Mouse (Mus musculus) limb, embryonic 11.5 days (tissue): ENCODE measurements around the gene Haus5. TPM values are rescaled to one million over a fixed set of nuclear protein-coding genes. Genes with fewer than 3 reads are reported as not detected.

Experiments used
- ATAC-seq: fragments of 200-750 bp; cut with Nextera tagmentation; 2 replicates; pipeline ENCODE4 v1.8.0; 2017; ENCODE audit warnings: low read depth; ENCODE audit not compliant: insufficient number of reproducible peaks, low FRiP score, low TSS enrichment
- DNase-seq: peaks from one replicate; pipeline ENCODE4 v3.0.0-alpha.2; 2015; ENCODE audit warnings: low spot score
- H3K27ac ChIP-seq: fragments of 300-500 bp; sonication (generic); replicated peaks from 2 replicates; pipeline ENCODE4 v1.5.1; 2014; ENCODE audit warnings: low read depth, mild to moderate bottlenecking, low read length
- H3K27me3 ChIP-seq: fragments of 300-500 bp; sonication (generic); 2 replicates; pipeline ENCODE4 v1.6.1; 2014; ENCODE audit warnings: mild to moderate bottlenecking, low read length, mixed read lengths; ENCODE audit not compliant: control insufficient read depth, insufficient read depth
- H3K36me3 ChIP-seq: fragments of 300-500 bp; sonication (generic); 2 replicates; pipeline ENCODE4 v1.6.1; 2014; ENCODE audit warnings: mild to moderate bottlenecking, low read length, moderate library complexity, mixed read lengths; ENCODE audit not compliant: control insufficient read depth, insufficient read depth
- H3K4me1 ChIP-seq: fragments of 300-500 bp; sonication (generic); 2 replicates; pipeline ENCODE4 v1.6.1; 2014; ENCODE audit warnings: low read length, mixed read lengths; ENCODE audit not compliant: control insufficient read depth, insufficient read depth
- H3K4me2 ChIP-seq: fragments of 300-500 bp; sonication (generic); 2 replicates; pipeline ENCODE4 v1.6.1; 2014; ENCODE audit warnings: low read depth, mild to moderate bottlenecking, moderate library complexity; ENCODE audit not compliant: severe bottlenecking
- H3K4me3 ChIP-seq: fragments of 300-500 bp; sonication (generic); 2 replicates; pipeline ENCODE4 v1.5.1; 2014; ENCODE audit warnings: low read depth, low read length
- H3K9ac ChIP-seq: fragments of 300-500 bp; sonication (generic); 2 replicates; pipeline ENCODE4 v1.6.1; 2014; ENCODE audit warnings: mild to moderate bottlenecking, low read length
- H3K9me3 ChIP-seq: fragments of 300-500 bp; sonication (generic); 2 replicates; pipeline ENCODE4 v1.6.1; 2016; ENCODE audit warnings: low read length; ENCODE audit not compliant: control insufficient read depth
- WGBS: fragments of 180-500 bp; shearing (Covaris S2); extraction: QIAGEN DNeasy Blood & Tissue Kit; methylation state at CpG from one replicate; pipeline ENCODE4 v1.1.7; 2014; 5-methylcytosine and 5-hydroxymethylcytosine counted together
- polyA plus RNA-seq: library from polyadenylated mRNA; unstranded; fragments of >200 nt; fragmentation: Nextera tagmentation; extraction: Ambion mirVana; gene quantifications from 2 replicates; pipeline ENCODE4 v1.2.1, GENCODE M21; 2014

Haus5 gene
- polyA plus RNA-seq, 1 experiment from 2014 or later, result 62.1 TPM

- peaks cover 13% of the 10 kb centered on the region for H3K36me3 ChIP-seq
- DNase-seq (no peak), ATAC-seq (peak; percentile 37; the same call in 1 of the 2 replicates)
- H3K4me3 ChIP-seq, result no peak overlapping the region
- H3K9me3 ChIP-seq, result no peaks in the 10 kb centered on the region
- no peaks in the 10 kb centered on the region for H3K4me1 ChIP-seq
- H3K9ac ChIP-seq, result no peak overlapping the region
- H3K4me2 ChIP-seq, result no peak overlapping the region
- 52% methylated on average over 5 of the region's 5 CpGs for WGBS
- no peaks in the 10 kb centered on the region for H3K27me3 ChIP-seq
- H3K27ac ChIP-seq, result no peak overlapping the region
These were observed 49.6 kb downstream of the Haus5 start for GRCm38 (mm10) chr7:30615049-30615760.

- H3K9ac ChIP-seq, result no peak overlapping the region
- no peak overlapping the region for H3K4me2 ChIP-seq
- H3K27ac ChIP-seq, result no peak overlapping the region
- ATAC-seq, result no peak
- H3K4me3 ChIP-seq, result no peak overlapping the region
- 82% methylated on average over 2 of the region's 2 CpGs for WGBS
- no peaks in the 10 kb centered on the region for H3K27me3 ChIP-seq
- DNase-seq, result no peak
- H3K4me1 ChIP-seq, result no peaks in the 10 kb centered on the region
- no peaks in the 10 kb centered on the region for H3K9me3 ChIP-seq
- H3K36me3 ChIP-seq, result peaks cover 12% of the 10 kb centered on the region
These were observed 50.3 kb downstream of the Haus5 start for GRCm38 (mm10) chr7:30614454-30614853.

GRCm38 (mm10) chr7:30613529-30614112 is 51.2 kb downstream of the Haus5 start:
- Histone ChIP-seq H3K9me3 (no peaks in the 10 kb centered on the region), H3K4me1 (no peaks in the 10 kb centered on the region), H3K27me3 (no peaks in the 10 kb centered on the region), H3K9ac (no peak overlapping the region), H3K4me3 (no peak overlapping the region), H3K36me3 (peaks cover 6% of the 10 kb centered on the region; the same call in 1 of the 2 replicates), H3K27ac (no peak overlapping the region), H3K4me2 (no peak overlapping the region)
- 25% methylated on average over 14 of the region's 14 CpGs for whole genome bisulfite sequencing
- peak; percentile 77 for DNase-seq
- ATAC-seq, result no peak

- no peak for ATAC-seq
- no peak within 1 kb of the TSS for H3K4me3 ChIP-seq
- H3K4me2 ChIP-seq, result no peak within 1 kb of the TSS
- H3K9me3 ChIP-seq, result no peaks in the 10 kb centered on the region
- 47% methylated on average over 8 of the region's 8 CpGs for WGBS
- no peak for DNase-seq
- H3K4me1 ChIP-seq, result no peaks in the 10 kb centered on the region
- no peak within 1 kb of the TSS for H3K27ac ChIP-seq
- no peak within 1 kb of the TSS for H3K9ac ChIP-seq
- no peaks in the 10 kb centered on the region for H3K27me3 ChIP-seq
- H3K36me3 ChIP-seq, result peaks cover 4% of the 10 kb centered on the region; the same call in 1 of the 2 replicates
These were observed 52.0 kb downstream of the Haus5 start, which contains the start of gene Upk1a for GRCm38 (mm10) chr7:30612654-30613402. Upk1a (minus strand) TSS chr7:30612847.

- Histone ChIP-seq H3K27me3 (no peaks in the 10 kb centered on the region), H3K4me2 (no peak overlapping the region), H3K27ac (no peak overlapping the region), H3K9me3 (no peaks in the 10 kb centered on the region), H3K4me1 (no peaks in the 10 kb centered on the region), H3K9ac (no peak overlapping the region), H3K36me3 (no peaks in the 10 kb centered on the region), H3K4me3 (no peak overlapping the region)
- 54% methylated on average over 7 of the region's 7 CpGs for WGBS
- no peak for ATAC-seq
- DNase-seq, result no peak
These were observed 54.8 kb downstream of the Haus5 start for GRCm38 (mm10) chr7:30610043-30610442.

- DNase-seq (no peak), ATAC-seq (no peak)
- Histone ChIP-seq H3K27me3 (no peaks in the 10 kb centered on the region), H3K4me2 (no peak overlapping the region), H3K4me3 (no peak overlapping the region), H3K27ac (no peak overlapping the region), H3K9ac (no peak overlapping the region), H3K9me3 (no peaks in the 10 kb centered on the region), H3K36me3 (no peaks in the 10 kb centered on the region), H3K4me1 (no peaks in the 10 kb centered on the region)
- WGBS, result 51% methylated on average over 16 of the region's 16 CpGs
These were observed 56.3 kb downstream of the Haus5 start for GRCm38 (mm10) chr7:30608476-30608875.

- H3K4me2 ChIP-seq, result no peak overlapping the region
- DNase-seq, result peak; percentile 68
- no peaks in the 10 kb centered on the region for H3K9me3 ChIP-seq
- no peak overlapping the region for H3K9ac ChIP-seq
- no peaks in the 10 kb centered on the region for H3K27me3 ChIP-seq
- no peaks in the 10 kb centered on the region for H3K4me1 ChIP-seq
- H3K4me3 ChIP-seq, result no peak overlapping the region
- no peak for ATAC-seq
- H3K27ac ChIP-seq, result no peak overlapping the region
- H3K36me3 ChIP-seq, result no peaks in the 10 kb centered on the region
- WGBS, result 33% methylated on average over 8 of the region's 8 CpGs
These were observed 57.0 kb downstream of the Haus5 start for GRCm38 (mm10) chr7:30607706-30608309.

GRCm38 (mm10) chr7:30604944-30605343 is 59.9 kb downstream of the Haus5 start:
- H3K27ac ChIP-seq, result no peak overlapping the region
- H3K4me1 ChIP-seq, result no peaks in the 10 kb centered on the region
- no peak overlapping the region for H3K4me2 ChIP-seq
- no peaks in the 10 kb centered on the region for H3K27me3 ChIP-seq
- no peak overlapping the region for H3K4me3 ChIP-seq
- 93% methylated on average over 8 of the region's 8 CpGs for WGBS
- no peaks in the 10 kb centered on the region for H3K9me3 ChIP-seq
- no peak overlapping the region for H3K9ac ChIP-seq
- ATAC-seq (no peak), DNase-seq (no peak)
- no peaks in the 10 kb centered on the region for H3K36me3 ChIP-seq
